Mouse (Mus musculus) forebrain, embryonic 16.5 days (tissue): Measurements from ENCODE around the gene Ust. TPM values are rescaled to one million over a fixed set of nuclear protein-coding genes. Genes with fewer than 3 reads are reported as not detected.
A peak's percentile ranks its signal among the peaks of the same experiment; 100 is the strongest.

ENCODE experiments used
- ATAC-seq: fragments of 200-750 bp; cut with Nextera tagmentation; 2 replicates; pipeline ENCODE4 v1.8.0; 2017; ENCODE audit warnings: mild to moderate bottlenecking, moderate library complexity
- H3K27ac ChIP-seq: fragments of 300-500 bp; sonication (generic); 2 replicates; pipeline ENCODE4 v1.5.1; 2014; ENCODE audit warnings: low read length, control low read depth
- H3K27me3 ChIP-seq: fragments of 300-500 bp; sonication (generic); replicated peaks from 2 replicates; pipeline ENCODE4 v1.6.1; 2014; ENCODE audit warnings: low read length; ENCODE audit not compliant: control insufficient read depth, insufficient read depth
- H3K36me3 ChIP-seq: fragments of 300-500 bp; sonication (generic); 2 replicates; pipeline ENCODE4 v1.6.1; 2014; ENCODE audit not compliant: control insufficient read depth, insufficient read depth
- H3K4me1 ChIP-seq: fragments of 300-500 bp; sonication (generic); replicated peaks from 2 replicates; pipeline ENCODE4 v1.6.1; 2014; ENCODE audit warnings: low read length; ENCODE audit not compliant: control insufficient read depth, insufficient read depth
- H3K4me2 ChIP-seq: fragments of 300-500 bp; sonication (generic); 2 replicates; pipeline ENCODE4 v1.6.1; 2014; ENCODE audit warnings: mild to moderate bottlenecking, low read length, control low read depth
- H3K4me3 ChIP-seq: fragments of 300-500 bp; sonication (generic); replicated peaks from 2 replicates; pipeline ENCODE4 v1.5.1; 2014; ENCODE audit warnings: mild to moderate bottlenecking, low read length, control low read depth
- H3K9ac ChIP-seq: fragments of 300-500 bp; sonication (generic); replicated peaks from 2 replicates; pipeline ENCODE4 v1.6.1; 2014; ENCODE audit warnings: low read depth, low read length, control low read depth
- H3K9me3 ChIP-seq: fragments of 300-500 bp; sonication (generic); 2 replicates; pipeline ENCODE4 v1.6.1; 2016; ENCODE audit warnings: low read length; ENCODE audit not compliant: control insufficient read depth
- WGBS: fragments of 180-500 bp; shearing (Covaris S2); extraction: QIAGEN DNeasy Blood & Tissue Kit; methylation state at CpG from one replicate; pipeline ENCODE4 v1.1.7; 2014; 5-methylcytosine and 5-hydroxymethylcytosine counted together
- polyA plus RNA-seq: library from polyadenylated mRNA; unstranded; fragments of >200 nt; fragmentation: Nextera tagmentation; extraction: Ambion mirVana; gene quantifications from 2 replicates; pipeline ENCODE4 v1.2.1, GENCODE M21; 2015

Gene Ust
- polyA plus RNA-seq, 1 experiment from 2014 or later, result 6.3 TPM

DNA sequence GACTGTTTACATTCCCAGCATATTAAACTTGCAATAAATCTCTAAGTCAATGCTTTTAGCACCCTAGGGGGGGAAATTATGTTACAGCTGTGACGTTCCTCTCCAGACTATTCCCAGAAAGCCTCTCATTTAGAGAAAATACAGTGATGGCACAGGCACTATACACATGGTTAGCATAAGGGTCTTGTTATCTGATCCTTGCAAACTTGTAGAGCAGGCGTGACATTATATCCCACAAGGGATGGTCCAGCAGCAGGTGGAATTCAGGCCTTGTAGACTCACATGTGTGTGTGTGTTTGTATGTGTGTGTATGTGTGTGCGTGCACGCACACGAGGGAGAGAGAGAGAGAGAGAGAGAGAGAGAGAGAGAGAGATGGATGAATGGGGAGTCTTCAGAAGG, 57.3 kb downstream of the Ust start:
- 0 out of 2 replicates have a peak, but pooled peaks cover 2% of the 10 kb centered on the region for H3K4me1 ChIP-seq
- WGBS, result 81% methylated on average over 5 of the region's 5 CpGs
- no peak for ATAC-seq

DNA sequence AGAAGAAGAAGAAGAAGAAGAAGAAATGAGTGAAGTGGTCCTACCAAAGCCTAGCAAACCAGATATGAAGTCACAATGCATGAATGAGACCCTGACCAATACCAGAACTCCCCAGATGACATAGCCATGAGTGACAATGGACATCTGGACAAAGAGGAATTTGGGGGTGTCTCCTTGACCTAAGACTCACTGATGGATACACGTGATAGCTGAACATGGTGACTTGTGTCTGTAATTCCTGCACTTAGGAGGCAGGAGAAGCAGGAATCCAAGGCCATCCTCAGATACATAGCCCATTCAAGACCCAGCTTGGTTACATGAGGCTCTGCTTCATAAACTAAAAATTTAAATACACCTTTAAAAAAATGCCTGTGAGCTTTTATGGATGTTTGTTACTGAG, 63.9 kb downstream of the Ust start:
- ATAC-seq, result no peak
- WGBS, result 76% methylated on average over 1 of the region's 1 CpGs
- no peak overlapping the region for H3K4me2 ChIP-seq
- no peak overlapping the region for H3K9ac ChIP-seq
- H3K36me3 ChIP-seq, result no peaks in the 10 kb centered on the region
- no peaks in the 10 kb centered on the region for H3K9me3 ChIP-seq
- no peak overlapping the region for H3K4me3 ChIP-seq
- H3K27ac ChIP-seq, result no peak overlapping the region
- H3K27me3 ChIP-seq, result no peaks in the 10 kb centered on the region
- H3K4me1 ChIP-seq, result no peaks in the 10 kb centered on the region

More for the DNA sequence above, 57.3 kb downstream of the Ust start:
- Histone ChIP-seq H3K9me3 (no peaks in the 10 kb centered on the region), H3K27ac (no peak overlapping the region), H3K4me2 (no peak overlapping the region), H3K36me3 (no peaks in the 10 kb centered on the region), H3K27me3 (no peaks in the 10 kb centered on the region), H3K9ac (no peak overlapping the region), H3K4me3 (no peak overlapping the region)

DNA sequence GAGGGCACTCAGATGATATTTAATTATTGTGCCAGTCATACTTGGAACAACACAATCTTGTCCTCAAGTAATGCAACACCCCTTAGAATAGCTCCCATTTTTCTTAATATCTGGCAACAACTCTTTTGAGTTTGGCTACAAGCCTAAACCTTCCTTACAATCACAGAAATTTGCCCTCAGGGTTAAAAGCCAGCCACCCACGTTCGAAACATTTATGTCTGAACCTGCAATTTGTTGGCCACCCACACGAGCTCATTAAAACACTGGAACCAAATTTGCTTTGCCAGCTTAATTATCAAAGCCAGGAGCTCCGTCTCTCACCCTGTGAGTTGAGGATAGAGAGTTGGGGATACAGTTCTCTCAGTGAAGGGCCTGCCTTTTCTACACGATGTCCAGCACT, 70.9 kb downstream of the Ust start:
- Histone ChIP-seq H3K27ac (no peak overlapping the region), H3K4me3 (no peak overlapping the region), H3K4me1 (no peaks in the 10 kb centered on the region; the same call in 1 of the 2 replicates), H3K9ac (no peak overlapping the region), H3K4me2 (no peak overlapping the region), H3K9me3 (no peaks in the 10 kb centered on the region), H3K27me3 (no peaks in the 10 kb centered on the region), H3K36me3 (no peaks in the 10 kb centered on the region)
- no peak for ATAC-seq
- 21% methylated on average over 5 of the region's 5 CpGs for WGBS

DNA sequence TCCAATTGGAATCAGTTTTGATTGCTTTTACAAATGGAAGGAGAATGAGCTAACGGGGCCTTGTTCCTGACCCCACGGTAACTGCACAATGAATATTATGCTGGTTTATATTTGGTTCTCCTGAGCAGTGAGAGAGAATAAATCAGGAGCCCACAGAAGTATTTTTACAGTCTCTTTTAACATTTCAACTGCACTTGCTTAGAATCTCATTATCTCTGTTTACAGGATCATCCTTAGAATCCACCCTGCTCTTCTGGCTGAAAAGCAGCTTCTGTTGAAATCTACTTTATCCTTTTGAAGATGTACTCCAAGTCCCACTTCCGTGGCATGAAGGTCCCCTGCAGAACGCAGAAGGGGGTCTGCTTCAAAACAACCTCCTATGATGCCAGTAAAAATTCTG, 71.7 kb downstream of the Ust start:
- Histone ChIP-seq H3K27me3 (no peaks in the 10 kb centered on the region), H3K4me3 (no peak overlapping the region), H3K27ac (no peak overlapping the region), H3K4me2 (no peak overlapping the region), H3K36me3 (no peaks in the 10 kb centered on the region), H3K4me1 (no peaks in the 10 kb centered on the region; the same call in 1 of the 2 replicates), H3K9me3 (no peaks in the 10 kb centered on the region), H3K9ac (no peak overlapping the region)
- ATAC-seq, result no peak
- 35% methylated on average over 4 of the region's 4 CpGs for WGBS

DNA sequence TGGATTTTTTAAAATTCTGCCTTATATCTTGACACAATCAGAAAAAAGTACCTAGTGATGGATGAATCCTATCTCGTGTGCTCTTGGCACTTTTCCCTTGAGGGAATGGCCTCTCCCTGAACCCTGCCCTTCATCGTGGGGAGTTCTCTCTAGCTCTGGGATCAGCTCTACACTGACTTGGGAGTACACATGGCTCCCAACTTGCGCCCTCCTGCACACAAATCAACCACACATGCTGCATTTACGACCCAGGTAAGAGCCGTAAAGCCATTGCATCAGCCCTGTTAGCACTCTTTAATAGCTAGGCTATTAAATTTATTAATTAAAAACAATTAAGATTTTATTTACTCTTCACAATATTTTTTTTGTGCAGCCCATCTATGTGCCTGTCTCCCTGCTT, 74.6 kb downstream of the Ust start:
- H3K4me2 ChIP-seq, result no peak overlapping the region
- H3K9ac ChIP-seq, result no peak overlapping the region
- no peak overlapping the region for H3K4me3 ChIP-seq
- no peaks in the 10 kb centered on the region for H3K36me3 ChIP-seq
- no peak overlapping the region for H3K27ac ChIP-seq
- no peak for ATAC-seq
- H3K9me3 ChIP-seq, result no peaks in the 10 kb centered on the region
- H3K27me3 ChIP-seq, result no peaks in the 10 kb centered on the region
- 91% methylated on average over 5 of the region's 5 CpGs for WGBS
- no peaks in the 10 kb centered on the region; the same call in 1 of the 2 replicates for H3K4me1 ChIP-seq

DNA sequence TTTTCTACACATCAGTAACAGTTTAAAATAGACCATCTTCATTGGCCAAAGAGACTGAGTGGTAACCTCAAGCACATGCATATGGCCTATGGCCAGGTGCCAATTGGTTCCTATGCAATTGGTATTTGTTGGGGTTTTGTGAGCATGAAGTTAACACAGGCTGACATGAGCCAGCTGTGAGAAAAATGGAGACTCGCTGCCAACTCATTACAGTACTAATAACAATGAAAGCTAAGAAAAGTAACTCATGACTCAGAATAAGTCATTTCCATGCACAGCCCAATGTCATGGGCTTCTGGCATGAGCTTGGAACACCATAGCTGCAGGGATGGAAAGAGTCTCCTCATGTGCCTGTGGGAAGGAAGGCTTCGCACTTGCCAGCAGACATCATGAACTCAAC, 86.8 kb downstream of the Ust start:
- no peak overlapping the region for H3K4me2 ChIP-seq
- H3K27me3 ChIP-seq, result no peaks in the 10 kb centered on the region
- H3K4me1 ChIP-seq, result peaks cover 8% of the 10 kb centered on the region
- H3K27ac ChIP-seq, result no peak overlapping the region
- no peak overlapping the region for H3K9ac ChIP-seq
- 87% methylated on average over 2 of the region's 2 CpGs for WGBS
- H3K9me3 ChIP-seq, result no peaks in the 10 kb centered on the region
- H3K4me3 ChIP-seq, result no peak overlapping the region
- ATAC-seq, result no peak
- H3K36me3 ChIP-seq, result no peaks in the 10 kb centered on the region

DNA sequence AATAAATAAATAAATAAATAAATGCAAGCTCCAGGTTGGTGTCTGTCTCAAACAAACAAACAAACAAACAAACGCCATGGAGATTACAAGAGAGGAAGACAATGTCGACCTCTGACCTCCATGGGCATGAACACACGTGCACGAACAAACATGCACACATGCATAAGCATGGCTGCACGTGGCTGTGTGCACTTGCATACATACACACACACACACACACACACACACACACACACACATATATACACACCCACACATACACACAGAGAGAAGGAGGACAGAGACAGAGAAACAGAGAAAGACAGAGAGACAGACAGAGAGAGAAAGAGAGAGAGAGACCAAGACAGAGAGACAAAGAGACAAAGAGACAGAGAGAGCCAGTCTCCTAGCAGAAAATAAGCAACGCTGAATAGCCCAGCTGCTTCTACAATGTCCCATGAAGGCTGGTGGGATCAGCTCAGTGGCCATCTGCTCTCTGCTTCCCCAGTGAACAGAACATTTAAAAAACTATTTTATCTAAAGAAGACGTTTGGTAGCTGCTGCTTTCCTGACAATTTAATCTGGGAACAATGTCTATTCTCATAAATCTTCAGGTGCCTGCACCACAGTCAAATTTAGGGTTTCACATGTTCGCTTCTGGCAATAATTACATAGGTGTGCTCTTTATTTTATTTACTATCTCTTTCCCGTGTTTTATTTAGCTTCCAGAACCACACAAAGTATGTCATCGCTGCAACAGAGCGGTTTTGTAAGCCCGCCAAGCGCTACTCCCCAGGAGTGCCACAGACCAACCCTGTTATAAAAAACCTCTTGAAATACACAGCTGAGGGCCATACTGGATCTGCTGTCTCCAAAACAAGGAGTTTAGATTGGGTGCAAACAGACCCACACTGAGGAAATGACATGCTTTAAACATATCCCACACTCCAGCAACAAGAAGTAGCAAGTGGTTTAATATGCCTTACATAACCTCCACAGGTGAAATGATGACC, 89.5 kb downstream of the Ust start:
- H3K4me3 ChIP-seq, result no peak overlapping the region
- no peaks in the 10 kb centered on the region for H3K27me3 ChIP-seq
- no peaks in the 10 kb centered on the region for H3K9me3 ChIP-seq
- no peak overlapping the region for H3K4me2 ChIP-seq
- 74% methylated on average over 13 of the region's 13 CpGs for WGBS
- H3K9ac ChIP-seq, result no peak overlapping the region
- H3K36me3 ChIP-seq, result no peaks in the 10 kb centered on the region
- no peak overlapping the region for H3K27ac ChIP-seq
- H3K4me1 ChIP-seq, result peaks cover 8% of the 10 kb centered on the region
- 0 out of 2 replicates have a peak, but pooled peaks have one; percentile 47 for ATAC-seq

DNA sequence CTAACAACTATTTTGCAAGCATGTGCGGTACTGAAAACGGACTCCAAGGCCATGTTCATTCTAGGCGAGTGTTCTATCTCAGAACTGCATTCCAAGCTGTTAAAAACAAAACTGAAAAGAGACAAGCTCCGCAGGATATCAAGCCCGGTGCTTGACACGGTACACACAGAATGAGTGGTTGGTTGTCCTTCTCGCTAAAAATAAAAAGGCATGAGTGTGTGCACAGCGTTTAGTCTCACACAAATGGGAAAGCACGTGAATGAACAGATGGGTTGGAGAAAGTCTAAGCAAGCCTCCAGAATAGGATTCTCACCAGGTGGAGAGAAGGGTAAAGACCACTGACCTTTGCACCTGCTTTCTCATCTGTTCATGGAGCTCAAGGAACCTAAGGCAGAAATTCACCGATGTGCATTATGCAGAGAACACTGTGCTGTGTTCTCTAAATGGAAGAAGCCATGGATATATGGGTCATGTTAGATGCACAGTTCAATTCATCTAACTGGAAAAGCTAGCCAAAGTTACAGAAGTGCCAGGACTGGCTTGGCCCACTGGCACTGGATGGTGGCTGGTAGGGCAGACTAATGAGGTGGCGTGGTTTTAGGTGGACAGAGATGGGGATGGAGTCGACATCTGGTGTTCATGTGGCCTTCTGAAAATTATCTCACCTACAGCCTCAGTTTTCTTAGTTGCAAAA, 90.8 kb downstream of the Ust start:
- no peak overlapping the region for H3K4me2 ChIP-seq
- no peak overlapping the region for H3K4me3 ChIP-seq
- no peak overlapping the region for H3K27ac ChIP-seq
- ATAC-seq, result no peak
- no peaks in the 10 kb centered on the region for H3K36me3 ChIP-seq
- no peaks in the 10 kb centered on the region for H3K27me3 ChIP-seq
- H3K4me1 ChIP-seq, result peaks cover 8% of the 10 kb centered on the region
- no peaks in the 10 kb centered on the region for H3K9me3 ChIP-seq
- no peak overlapping the region for H3K9ac ChIP-seq
- 77% methylated on average over 12 of the region's 12 CpGs for WGBS

DNA sequence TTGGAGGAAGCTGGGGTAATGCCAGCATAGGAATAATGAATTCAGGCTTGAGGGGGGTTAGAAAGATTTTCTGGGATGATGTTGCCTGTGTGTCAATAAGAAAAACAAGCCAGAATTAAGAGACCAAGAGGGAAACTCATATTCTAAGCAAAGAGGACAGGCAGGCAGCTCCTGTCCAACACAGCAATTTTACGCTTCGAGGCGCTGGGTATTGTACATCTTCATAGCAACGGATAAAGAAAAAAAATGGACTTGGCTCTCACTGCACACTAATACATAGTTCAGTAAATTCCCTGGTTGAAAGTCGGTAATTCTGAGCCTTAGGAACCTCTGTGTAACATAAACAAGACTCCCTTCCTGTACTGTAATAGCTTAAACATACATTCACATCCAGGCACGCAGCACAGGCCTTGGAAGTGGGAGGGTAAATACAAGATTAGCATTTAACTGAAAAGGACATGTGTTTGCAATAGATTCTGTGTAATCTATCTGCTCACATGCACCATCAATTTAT, 99.1 kb downstream of the Ust start:
- Histone ChIP-seq H3K4me2 (no peak overlapping the region), H3K4me3 (no peak overlapping the region), H3K4me1 (no peaks in the 10 kb centered on the region), H3K27me3 (no peaks in the 10 kb centered on the region), H3K9me3 (no peaks in the 10 kb centered on the region), H3K36me3 (no peaks in the 10 kb centered on the region), H3K9ac (no peak overlapping the region), H3K27ac (no peak overlapping the region)
- no peak for ATAC-seq
- WGBS, result 76% methylated on average over 6 of the region's 6 CpGs
